Mouse (Mus musculus): ENCODE data around the gene Hdac10.

- TF ChIP-seq CTCF (IDR thresholded peaks at IDR 0.05; ENCODE audit: low read depth) (no peak), EP300 (IDR thresholded peaks at IDR 0.05; ENCODE audit: low read depth) (no peak)
These were observed 46.4 kb upstream of the Hdac10 start for GRCm38 (mm10) chr15:89174889-89175339.

All from liver, embryonic 14.5 days (tissue).